Mouse (Mus musculus) embryonic fibroblast, embryonic 13.5 days (primary cell): Measurements from ENCODE around the gene Camk2g.

Experiments
- CTCF ChIP-seq: IDR thresholded peaks from 2 replicates; pipeline ENCODE4 v1.5.1; 2011; ENCODE audit warnings: mild to moderate bottlenecking, control low read depth, low read length, moderate library complexity, borderline replicate concordance; ENCODE audit not compliant: insufficient read depth
- POLR2A ChIP-seq: IDR thresholded peaks from 2 replicates; pipeline ENCODE4 v1.6.1; 2011; ENCODE audit warnings: low read depth, mild to moderate bottlenecking, control low read depth, low read length, moderate library complexity

DNA sequence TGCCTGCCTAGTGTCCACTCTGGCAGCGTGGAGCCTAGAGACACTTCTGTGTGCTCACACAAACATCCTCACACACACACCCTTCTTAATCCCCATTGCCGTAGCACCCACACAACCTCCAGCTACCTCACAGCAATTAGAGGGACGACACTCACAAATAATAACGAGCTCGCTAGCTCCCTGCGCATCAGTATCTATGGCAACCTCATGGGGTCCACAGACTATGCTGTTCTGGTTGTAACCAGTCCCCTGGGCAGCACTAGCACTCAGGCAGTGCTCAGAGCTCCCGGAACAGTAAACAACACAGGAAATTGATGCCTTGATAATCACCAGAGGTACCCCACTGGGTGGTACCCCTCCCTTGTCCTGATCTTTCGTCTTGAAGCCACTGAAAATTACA lies 2.8 kb upstream of the Camk2g start:
- no peak for TF ChIP-seq CTCF
- TF ChIP-seq POLR2A, result no peak
